Mouse (Mus musculus): ENCODE measurements at regions not wholly inside any gene's neighbourhood (a gene's known extent, or its start where the extent isn't known, plus 50 kb on each side); places are given as distances from the start of the nearest gene placed in this dataset.

DNA sequence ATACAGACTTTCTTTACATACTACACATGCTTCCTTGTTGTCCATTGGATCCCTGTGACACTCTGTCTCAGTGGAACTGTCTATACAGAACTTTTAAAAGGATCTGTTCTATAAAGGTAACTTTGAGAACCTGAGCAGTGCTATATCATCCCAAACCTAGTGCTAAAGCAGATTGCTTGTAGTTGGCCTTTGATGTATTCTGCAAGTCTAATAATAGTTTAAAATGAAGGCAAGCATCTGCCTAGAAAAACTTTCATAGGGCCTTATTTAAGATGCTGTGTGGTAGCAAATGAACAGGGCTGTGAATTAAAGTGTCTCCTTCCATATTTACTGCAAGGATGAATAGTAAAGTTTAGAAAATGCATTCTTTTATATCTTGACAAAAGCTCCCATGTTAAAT, 52.1 kb upstream of the Flrt2 start:
- H3K9ac ChIP-seq, result no peak overlapping the region

DNA sequence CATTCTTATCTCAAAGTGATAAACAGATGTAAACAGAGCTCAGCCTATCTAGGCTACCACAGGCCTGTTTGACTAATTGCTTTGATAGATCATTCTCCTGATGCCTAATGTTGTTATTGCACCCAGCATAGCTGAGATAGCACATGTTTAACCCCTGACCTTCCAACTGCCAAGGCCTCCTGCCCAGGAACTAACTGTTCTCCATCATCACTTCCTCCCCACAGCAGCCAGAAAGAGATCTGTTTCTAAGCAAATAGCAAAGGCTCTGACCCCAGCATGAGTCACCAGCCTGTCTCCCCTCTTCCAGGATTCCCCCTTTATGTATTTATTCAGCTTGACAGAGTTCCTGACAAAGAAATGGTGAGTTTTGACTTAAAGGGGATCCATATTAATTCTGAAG, 50.4 kb upstream of the Flrt2 start:
- Histone ChIP-seq H3K4me1 (no peaks in the 10 kb centered on the region), H3K27me3 (no peaks in the 10 kb centered on the region), H3K36me3 (replicated peaks) (no peaks in the 10 kb centered on the region), H3K9me3 (no peaks in the 10 kb centered on the region), H3K9ac (no peak overlapping the region), H3K4me2 (no peak overlapping the region), H3K4me3 (replicated peaks) (no peak overlapping the region), H3K27ac (no peak overlapping the region)
- ATAC-seq (ENCODE audit: low FRiP score), result no peak

More for the DNA sequence above, 52.1 kb upstream of the Flrt2 start:
- no peak overlapping the region for H3K4me3 ChIP-seq (replicated peaks)
- no peaks in the 10 kb centered on the region for H3K27me3 ChIP-seq
- no peak overlapping the region for H3K4me2 ChIP-seq
- H3K36me3 ChIP-seq (replicated peaks), result no peaks in the 10 kb centered on the region
- no peaks in the 10 kb centered on the region for H3K9me3 ChIP-seq
- no peak for ATAC-seq (ENCODE audit: low FRiP score)
- no peaks in the 10 kb centered on the region for H3K4me1 ChIP-seq
- H3K27ac ChIP-seq, result no peak overlapping the region

All from forebrain, embryonic 12.5 days (tissue).